Mouse (Mus musculus): ENCODE measurements around the gene Hnrnpf. TPM values are rescaled to one million over a fixed set of nuclear protein-coding genes. Genes with fewer than 3 reads are reported as not detected.

The Hnrnpf gene
- polyA plus RNA-seq, 1 experiment from 2014 or later = 393 TPM

DNA sequence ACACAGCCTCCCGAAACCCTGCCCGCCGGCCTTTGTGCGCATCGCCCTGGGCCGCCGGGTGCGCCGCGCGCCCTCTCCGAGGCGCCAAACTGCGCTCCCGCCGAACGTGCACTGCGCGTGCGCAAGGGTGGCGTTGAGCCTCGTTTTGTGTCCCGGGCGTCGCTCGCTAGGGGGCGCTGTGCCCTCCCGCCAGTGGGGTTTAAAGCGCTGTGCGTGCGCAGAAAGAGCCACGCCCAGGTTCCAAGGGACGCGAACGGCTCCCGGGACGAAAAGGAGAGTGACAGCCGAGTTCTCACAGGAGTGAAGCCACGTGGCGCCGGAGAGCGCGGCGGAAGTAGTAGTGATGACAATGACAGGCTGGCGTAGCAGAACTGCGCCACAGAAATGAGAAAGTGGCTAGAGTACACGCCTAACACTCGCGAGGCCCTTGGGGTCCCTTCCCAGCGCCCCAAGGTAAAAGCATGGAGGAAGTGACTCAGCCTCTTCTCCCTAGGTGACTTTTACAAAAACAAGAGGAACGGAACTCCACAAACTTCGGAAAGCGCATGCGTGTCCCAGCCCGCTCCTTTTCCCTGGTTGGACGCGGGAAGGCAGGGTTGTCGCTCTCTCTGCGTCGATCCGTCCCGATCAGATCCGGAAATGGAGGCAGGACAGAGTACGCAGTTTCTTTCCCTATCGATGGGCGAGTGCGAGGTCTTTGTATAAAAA lies 20.6 kb upstream of the Hnrnpf start:
- Histone ChIP-seq H3K4me3 (ENCODE audit: low read depth, low read length) (peak overlapping the region; percentile 59), H3K9ac (replicated peaks; ENCODE audit: low read depth) (peak overlapping the region; percentile 62), H3K36me3 (ENCODE audit: insufficient read depth, low read length) (no peaks in the 10 kb centered on the region), H3K27ac (ENCODE audit: low read length) (peak overlapping the region; percentile 99), H3K27me3 (replicated peaks; ENCODE audit: insufficient read depth, low read length) (no peaks in the 10 kb centered on the region), H3K4me1 (ENCODE audit: insufficient read depth, low read depth, low read length) (0 out of 2 replicates have a peak, but pooled peaks cover 3% of the 10 kb centered on the region), H3K9me3 (ENCODE audit: low read length) (no peaks in the 10 kb centered on the region), H3K4me2 (replicated peaks; ENCODE audit: low read depth, low read length) (peak overlapping the region; percentile 52)
- ATAC-seq = peak; percentile 93
- TF ChIP-seq CTCF (IDR thresholded peaks at IDR 0.05) (peak; percentile 100), EP300 (IDR thresholded peaks at IDR 0.05) (peak; percentile 82)
- 3% methylated on average over 55 of the region's 67 CpGs for WGBS
- DNase-seq (ENCODE audit: low spot score) = peak; percentile 99

DNA sequence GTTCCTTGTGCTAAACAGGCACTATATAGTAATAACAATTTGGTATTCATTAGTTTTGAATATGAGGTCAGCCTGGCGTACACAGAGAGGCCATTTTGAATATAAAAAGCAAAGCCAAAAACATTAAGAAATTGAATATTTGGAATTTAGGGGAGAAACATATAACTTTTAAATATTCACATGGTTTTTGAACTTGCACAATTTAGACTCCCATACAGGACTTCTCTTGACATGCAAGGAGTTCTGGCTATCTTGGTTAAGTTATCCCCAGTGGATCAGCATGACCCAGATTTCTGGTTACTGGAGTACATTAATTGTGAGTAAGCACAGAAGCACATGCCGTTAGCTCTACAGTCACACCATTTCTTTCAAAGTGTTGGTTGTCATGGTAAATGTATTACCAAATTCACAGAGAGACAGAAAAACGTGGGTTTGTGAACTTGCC lies 19.7 kb upstream of the Hnrnpf start:
- ATAC-seq (no peak), DNase-seq (ENCODE audit: low spot score) (peak; percentile 67)
- no peaks in the 10 kb centered on the region for H3K27me3 ChIP-seq (replicated peaks; ENCODE audit: insufficient read depth, low read length)
- peak overlapping the region; percentile 37; the same call in 1 of the 2 replicates for H3K9ac ChIP-seq (replicated peaks; ENCODE audit: low read depth)
- 27% methylated on average over 3 of the region's 3 CpGs for WGBS
- peak overlapping the region; percentile 59 for H3K4me3 ChIP-seq (ENCODE audit: low read depth, low read length)
- H3K9me3 ChIP-seq (ENCODE audit: low read length) = no peaks in the 10 kb centered on the region
- peak overlapping the region; percentile 99 for H3K27ac ChIP-seq (ENCODE audit: low read length)
- peak overlapping the region; percentile 52 for H3K4me2 ChIP-seq (replicated peaks; ENCODE audit: low read depth, low read length)
- H3K4me1 ChIP-seq (ENCODE audit: insufficient read depth, low read depth, low read length) = 0 out of 2 replicates have a peak, but pooled peaks cover 3% of the 10 kb centered on the region
- no peaks in the 10 kb centered on the region for H3K36me3 ChIP-seq (ENCODE audit: insufficient read depth, low read length)
- TF ChIP-seq EP300 (IDR thresholded peaks at IDR 0.05) (no peak), CTCF (IDR thresholded peaks at IDR 0.05) (no peak)

DNA sequence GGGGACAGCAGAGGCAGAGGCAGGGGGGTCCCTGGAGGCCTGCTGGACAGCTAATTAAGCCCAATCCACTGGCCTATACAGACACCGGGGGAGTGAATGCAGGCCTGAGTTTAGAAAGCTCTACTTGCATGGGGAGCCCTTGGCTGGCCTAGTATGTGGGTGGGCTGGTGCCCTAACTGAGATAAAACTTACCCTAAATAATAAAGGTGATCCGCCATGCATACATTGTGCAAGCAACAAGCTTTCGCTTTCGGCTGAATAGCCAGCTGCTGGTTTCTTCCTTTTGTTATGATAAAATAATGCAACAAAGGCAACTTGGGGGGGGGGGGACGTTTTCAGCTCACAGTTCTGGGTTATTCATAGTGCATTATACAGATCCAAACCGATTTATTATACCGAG lies 18.9 kb upstream of the Hnrnpf start:
- TF ChIP-seq EP300 (IDR thresholded peaks at IDR 0.05) (no peak), CTCF (IDR thresholded peaks at IDR 0.05) (no peak)
- Histone ChIP-seq H3K4me3 (ENCODE audit: low read depth, low read length) (no peak overlapping the region), H3K4me1 (ENCODE audit: insufficient read depth, low read depth, low read length) (0 out of 2 replicates have a peak, but pooled peaks cover 3% of the 10 kb centered on the region), H3K9me3 (ENCODE audit: low read length) (no peaks in the 10 kb centered on the region), H3K4me2 (replicated peaks; ENCODE audit: low read depth, low read length) (no peak overlapping the region), H3K27ac (ENCODE audit: low read length) (peak overlapping the region; percentile 26; the same call in 1 of the 2 replicates), H3K9ac (replicated peaks; ENCODE audit: low read depth) (no peak overlapping the region), H3K36me3 (ENCODE audit: insufficient read depth, low read length) (no peaks in the 10 kb centered on the region), H3K27me3 (replicated peaks; ENCODE audit: insufficient read depth, low read length) (no peaks in the 10 kb centered on the region)
- no peak for ATAC-seq
- no peak for DNase-seq (ENCODE audit: low spot score)
- WGBS = 87% methylated on average over 7 of the region's 7 CpGs

DNA sequence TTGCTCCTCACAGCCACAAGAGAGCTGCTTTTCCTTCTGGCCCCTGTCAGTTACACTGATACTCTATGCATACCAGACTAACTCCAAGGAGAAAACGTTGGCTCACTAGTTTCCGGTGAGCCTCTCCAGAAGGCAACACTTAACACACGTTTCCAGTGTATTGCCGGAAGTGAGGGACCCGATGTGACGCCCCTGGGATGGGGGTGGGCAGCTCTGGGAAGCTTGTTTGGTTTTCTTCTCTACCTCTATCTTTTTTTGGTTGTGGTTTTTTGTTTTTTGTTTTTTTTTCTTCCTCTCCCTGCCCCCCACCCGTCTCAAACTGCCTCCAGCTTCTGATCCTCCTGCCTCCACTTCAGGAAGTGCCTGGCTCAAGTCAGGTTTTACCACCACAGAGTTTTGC lies 18.1 kb upstream of the Hnrnpf start:
- ATAC-seq (no peak), DNase-seq (ENCODE audit: low spot score) (no peak)
- Histone ChIP-seq H3K4me1 (ENCODE audit: insufficient read depth, low read depth, low read length) (0 out of 2 replicates have a peak, but pooled peaks cover 3% of the 10 kb centered on the region), H3K27ac (ENCODE audit: low read length) (peak overlapping the region; percentile 47; the same call in 1 of the 2 replicates), H3K36me3 (ENCODE audit: insufficient read depth, low read length) (no peaks in the 10 kb centered on the region), H3K27me3 (replicated peaks; ENCODE audit: insufficient read depth, low read length) (no peaks in the 10 kb centered on the region), H3K9ac (replicated peaks; ENCODE audit: low read depth) (no peak overlapping the region), H3K4me2 (replicated peaks; ENCODE audit: low read depth, low read length) (no peak overlapping the region), H3K4me3 (ENCODE audit: low read depth, low read length) (no peak overlapping the region), H3K9me3 (ENCODE audit: low read length) (no peaks in the 10 kb centered on the region)
- 59% methylated on average over 7 of the region's 7 CpGs for WGBS
- no peak for TF ChIP-seq EP300 (IDR thresholded peaks at IDR 0.05)
- TF ChIP-seq CTCF (IDR thresholded peaks at IDR 0.05) = no peak

DNA sequence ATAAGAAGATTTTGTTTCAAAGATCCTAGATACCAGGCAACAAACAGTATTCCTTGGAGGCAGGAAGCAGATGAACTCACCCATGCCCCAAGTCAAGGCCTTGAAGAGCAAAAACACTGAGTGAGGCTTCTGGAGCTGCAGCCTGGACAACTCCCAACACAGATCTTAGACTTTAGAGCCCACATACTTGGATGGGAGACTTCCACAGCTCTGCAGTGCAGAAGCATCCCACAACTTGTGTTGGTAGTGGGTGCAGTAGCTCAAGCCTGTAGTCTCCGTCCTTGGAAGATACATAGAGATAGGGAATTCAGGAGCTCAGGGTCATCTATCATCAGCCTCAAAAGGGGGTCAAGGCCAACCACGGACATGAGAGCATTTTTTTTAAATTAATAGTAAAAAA lies 14.2 kb upstream of the Hnrnpf start:
- ATAC-seq (no peak), DNase-seq (ENCODE audit: low spot score) (no peak)
- no peaks in the 10 kb centered on the region for H3K9me3 ChIP-seq (ENCODE audit: low read length)
- no peak for TF ChIP-seq EP300 (IDR thresholded peaks at IDR 0.05)
- TF ChIP-seq CTCF (IDR thresholded peaks at IDR 0.05) = no peak
- no peak overlapping the region for H3K27ac ChIP-seq (ENCODE audit: low read length)
- no peak overlapping the region for H3K4me3 ChIP-seq (ENCODE audit: low read depth, low read length)
- WGBS = 76% methylated on average over 2 of the region's 2 CpGs
- H3K9ac ChIP-seq (replicated peaks; ENCODE audit: low read depth) = no peak overlapping the region
- H3K36me3 ChIP-seq (ENCODE audit: insufficient read depth, low read length) = no peaks in the 10 kb centered on the region
- H3K27me3 ChIP-seq (replicated peaks; ENCODE audit: insufficient read depth, low read length) = no peaks in the 10 kb centered on the region
- H3K4me1 ChIP-seq (ENCODE audit: insufficient read depth, low read depth, low read length) = no peaks in the 10 kb centered on the region
- no peak overlapping the region for H3K4me2 ChIP-seq (replicated peaks; ENCODE audit: low read depth, low read length)

DNA sequence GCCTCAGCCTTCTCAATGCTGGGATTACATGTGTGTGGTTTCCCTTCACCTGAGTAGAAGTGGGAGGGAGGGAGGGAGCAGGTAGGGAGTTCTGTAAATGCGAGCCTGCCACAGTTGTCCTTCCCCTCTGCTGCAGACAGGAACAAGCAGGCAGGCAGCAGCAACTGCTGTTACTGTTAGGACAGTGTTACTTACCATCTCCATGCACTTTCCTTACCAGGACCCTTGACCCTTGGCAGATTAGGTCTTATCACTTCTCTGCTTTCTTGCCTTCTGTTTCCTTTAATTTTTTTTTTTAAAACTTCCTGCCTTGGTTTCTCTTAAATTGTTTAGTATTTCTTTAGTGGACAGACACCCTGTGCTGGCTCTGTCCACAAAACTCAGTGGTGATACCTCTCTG lies 12.1 kb upstream of the Hnrnpf start:
- H3K9me3 ChIP-seq (ENCODE audit: low read length) = no peaks in the 10 kb centered on the region
- H3K27ac ChIP-seq (ENCODE audit: low read length) = no peak overlapping the region
- DNase-seq (ENCODE audit: low spot score) (no peak), ATAC-seq (no peak)
- WGBS = 10% methylated on average over 1 of the region's 1 CpGs
- H3K4me2 ChIP-seq (replicated peaks; ENCODE audit: low read depth, low read length) = no peak overlapping the region
- H3K4me3 ChIP-seq (ENCODE audit: low read depth, low read length) = no peak overlapping the region
- no peaks in the 10 kb centered on the region for H3K27me3 ChIP-seq (replicated peaks; ENCODE audit: insufficient read depth, low read length)
- H3K9ac ChIP-seq (replicated peaks; ENCODE audit: low read depth) = no peak overlapping the region
- TF ChIP-seq CTCF (IDR thresholded peaks at IDR 0.05) (no peak), EP300 (IDR thresholded peaks at IDR 0.05) (no peak)
- no peaks in the 10 kb centered on the region for H3K36me3 ChIP-seq (ENCODE audit: insufficient read depth, low read length)
- peaks cover 4% of the 10 kb centered on the region; the same call in 1 of the 2 replicates for H3K4me1 ChIP-seq (ENCODE audit: insufficient read depth, low read depth, low read length)

All from lung, postnatal 0 days (tissue).